Mouse (Mus musculus): ENCODE measurements at regions not wholly inside any gene's neighbourhood (a gene's known extent, or its start where the extent isn't known, plus 50 kb on each side); places are given as distances from the start of the nearest gene placed in this dataset.

GRCm38 (mm10) chr17:64492614-64493269 is 107.8 kb upstream of the Man2a1 start:
- Histone ChIP-seq H3K27ac (ENCODE audit: control insufficient read depth, low read depth, low read length) (no peak overlapping the region), H3K36me3 (ENCODE audit: control insufficient read depth in 1 of 2, insufficient read depth in 2 of 2, low read length in 2 of 2) (peaks cover 0 to 2% of the 10 kb centered on the region in 2 experiments; a peak in 2 of 4 replicates), H3K27me3 (ENCODE audit: control insufficient read depth in 1 of 2, insufficient read depth in 2 of 2, low read length in 2 of 2) (no peaks in the 10 kb centered on the region), H3K4me3 (ENCODE audit: control insufficient read depth in 1 of 2, insufficient read depth in 1 of 2, low read depth in 2 of 2, low read length in 2 of 2) (no peak overlapping the region), H3K79me2 (ENCODE audit: control insufficient read depth, insufficient read depth, low read length, poor library complexity) (no peaks in the 10 kb centered on the region), H3K4me1 (ENCODE audit: control insufficient read depth in 1 of 2, insufficient read depth in 2 of 2, low read length in 2 of 2) (no peaks in the 10 kb centered on the region), H3K9ac (ENCODE audit: control insufficient read depth, low read depth, low read length, poor library complexity, severe bottlenecking) (no peak overlapping the region), H3K9me3 (replicated peaks; ENCODE audit: insufficient read depth, low read length) (no peaks in the 10 kb centered on the region)
- DNase-seq (ENCODE audit: low read depth, low spot score) = peak; percentile 63
- TF ChIP-seq ZC3H11A (IDR thresholded peaks at IDR 0.05; ENCODE audit: low read depth, low read length) = 0 out of 2 replicates have a peak, but pooled peaks have one; percentile 6
- peak; percentile 44; the same call in 1 of the 2 replicates for TF ChIP-seq SMC3 (IDR thresholded peaks at IDR 0.05; ENCODE audit: low read depth, low read length)
- no peak for TF ChIP-seq MAFK (IDR thresholded peaks at IDR 0.05; ENCODE audit: borderline replicate concordance, low read depth, low read length)
- peak; percentile 54 to 63 (median 54) for TF ChIP-seq CTCF (IDR thresholded peaks at IDR 0.05 in 2 of 3, conservative IDR thresholded peaks at IDR 0.05 in 1 of 3; ENCODE audit: control insufficient read depth in 1 of 3, insufficient read depth in 1 of 3, low read depth in 2 of 3, low read length in 3 of 3, poor library complexity in 1 of 3, severe bottlenecking in 1 of 3)
- TF ChIP-seq RAD21 (IDR thresholded peaks at IDR 0.05; ENCODE audit: low read depth, low read length) = peak; percentile 27
- TF ChIP-seq SIN3A (IDR thresholded peaks at IDR 0.05; ENCODE audit: low read length) = no peak

- Histone ChIP-seq H3K9me3 (replicated peaks; ENCODE audit: insufficient read depth, low read length) (no peaks in the 10 kb centered on the region), H3K36me3 (ENCODE audit: control insufficient read depth in 1 of 2, insufficient read depth in 2 of 2, low read length in 2 of 2) (no peaks in the 10 kb centered on the region), H3K9ac (ENCODE audit: control insufficient read depth, low read depth, low read length, poor library complexity, severe bottlenecking) (no peak overlapping the region), H3K4me1 (ENCODE audit: control insufficient read depth in 1 of 2, insufficient read depth in 2 of 2, low read length in 2 of 2) (no peaks in the 10 kb centered on the region), H3K79me2 (ENCODE audit: control insufficient read depth, insufficient read depth, low read length, poor library complexity) (no peaks in the 10 kb centered on the region), H3K27me3 (ENCODE audit: control insufficient read depth in 1 of 2, insufficient read depth in 2 of 2, low read length in 2 of 2) (no peaks in the 10 kb centered on the region; a peak in 1 of 4 replicates), H3K27ac (ENCODE audit: control insufficient read depth, low read depth, low read length) (no peak overlapping the region), H3K4me3 (ENCODE audit: control insufficient read depth in 1 of 2, insufficient read depth in 1 of 2, low read depth in 2 of 2, low read length in 2 of 2) (no peak overlapping the region)
- no peak for TF ChIP-seq TCF12 (IDR thresholded peaks at IDR 0.05; ENCODE audit: low read depth, low read length)
- TF ChIP-seq CTCF (IDR thresholded peaks at IDR 0.05 in 2 of 3, conservative IDR thresholded peaks at IDR 0.05 in 1 of 3; ENCODE audit: control insufficient read depth in 1 of 3, insufficient read depth in 1 of 3, low read depth in 2 of 3, low read length in 3 of 3, poor library complexity in 1 of 3, severe bottlenecking in 1 of 3) = peak; percentile 9 to 42 (median 13); a peak in 3 of 6 replicates
- peak; percentile 43 for TF ChIP-seq SMC3 (IDR thresholded peaks at IDR 0.05; ENCODE audit: low read depth, low read length)
- peak; percentile 46 for TF ChIP-seq ZC3H11A (IDR thresholded peaks at IDR 0.05; ENCODE audit: low read depth, low read length)
- TF ChIP-seq RAD21 (IDR thresholded peaks at IDR 0.05; ENCODE audit: low read depth, low read length) = peak; percentile 52
- peak; percentile 21 for DNase-seq (ENCODE audit: low read depth, low spot score)
Observed at GRCm38 (mm10) chr17:64499281-64499997, 101.1 kb upstream of the Man2a1 start.

- H3K79me2 ChIP-seq (ENCODE audit: control insufficient read depth, insufficient read depth, low read length, poor library complexity) = no peaks in the 10 kb centered on the region
- H3K9me3 ChIP-seq (replicated peaks; ENCODE audit: insufficient read depth, low read length) = no peaks in the 10 kb centered on the region
- no peak for DNase-seq (ENCODE audit: low read depth, low spot score)
- no peak overlapping the region for H3K4me3 ChIP-seq (ENCODE audit: control insufficient read depth in 1 of 2, insufficient read depth in 1 of 2, low read depth in 2 of 2, low read length in 2 of 2)
- H3K36me3 ChIP-seq (ENCODE audit: control insufficient read depth in 1 of 2, insufficient read depth in 2 of 2, low read length in 2 of 2) = no peaks in the 10 kb centered on the region
- no peaks in the 10 kb centered on the region for H3K4me1 ChIP-seq (ENCODE audit: control insufficient read depth in 1 of 2, insufficient read depth in 2 of 2, low read length in 2 of 2)
- H3K27ac ChIP-seq (ENCODE audit: control insufficient read depth, low read depth, low read length) = no peak overlapping the region
- H3K9ac ChIP-seq (ENCODE audit: control insufficient read depth, low read depth, low read length, poor library complexity, severe bottlenecking) = no peak overlapping the region
- TF ChIP-seq CHD2 (IDR thresholded peaks at IDR 0.05; ENCODE audit: low read length) (no peak), TCF12 (IDR thresholded peaks at IDR 0.05; ENCODE audit: low read depth, low read length) (no peak), USF1 (IDR thresholded peaks at IDR 0.05; ENCODE audit: low read depth, low read length) (no peak), MYB (IDR thresholded peaks at IDR 0.05; ENCODE audit: low read depth, low read length) (no peak), JUND (IDR thresholded peaks at IDR 0.05; ENCODE audit: low read depth, low read length) (no peak), POLR2AphosphoS2 (IDR thresholded peaks at IDR 0.05; ENCODE audit: low read length) (no peak), RAD21 (IDR thresholded peaks at IDR 0.05; ENCODE audit: low read depth, low read length) (no peak), RCOR1 (IDR thresholded peaks at IDR 0.05; ENCODE audit: low read depth, low read length) (no peak), ZNF384 (IDR thresholded peaks at IDR 0.05; ENCODE audit: low read depth, low read length) (no peak), ELF1 (IDR thresholded peaks at IDR 0.05; ENCODE audit: low read depth, low read length) (no peak), SIN3A (IDR thresholded peaks at IDR 0.05; ENCODE audit: low read length) (no peak)
- H3K27me3 ChIP-seq (ENCODE audit: control insufficient read depth in 1 of 2, insufficient read depth in 2 of 2, low read length in 2 of 2) = no peaks in the 10 kb centered on the region; a peak in 2 of 4 replicates
Observed at GRCm38 (mm10) chr17:64502376-64502775, 98.2 kb upstream of the Man2a1 start.
